Mouse (Mus musculus) left cerebral cortex, adult 2 months (tissue): ENCODE data around the gene Olfr748. TPM values are rescaled to one million over a fixed set of nuclear protein-coding genes. Genes with fewer than 3 reads are reported as not detected.
A peak's percentile ranks its signal among the peaks of the same experiment; 100 is the strongest.
"Not testable (repeated sequence)": the region's sequence is repeated elsewhere in the genome, so short reads cannot be mapped to it uniquely, and the experiment has no call there.

Experiments used
- DNase-seq, 2 experiments: peaks; one replicate each; pipeline ENCODE4 v3.0.0; 2021 to 2022; ENCODE audit warnings: low spot score in 2 of 2, mixed read lengths in 1 of 2; ENCODE audit errors: extremely low spot score in 1 of 2
- H3K27ac ChIP-seq: fragments of 200-600 bp; 2 replicates; pipeline ENCODE4 v1.8.1; 2022
- H3K4me3 ChIP-seq: fragments of 200-600 bp; 2 replicates; pipeline ENCODE4 v1.8.1; 2022
- CTCF ChIP-seq: fragments of 200-600 bp; IDR thresholded peaks from 2 replicates; pipeline ENCODE4 v1.8.1; 2022; ENCODE audit warnings: antibody characterized with exemption, mild to moderate bottlenecking, moderate library complexity
- intact Hi-C: fragments of 180-260 bp; cut with DNase I; formaldehyde crosslinking; loops from one replicate; pipeline ENCODE4 v1.15.1; 2025
- long read RNA-seq, 2 experiments: library from polyadenylated mRNA; stranded (forward); transcript quantifications; one replicate each; pipeline ENCODE4 v2.0.0; 2021; ENCODE audit warnings: borderline mapping rate in 2 of 2
- total RNA-seq, 2 experiments: library from RNA; stranded (reverse); gene quantifications; 2 replicates each; pipeline ENCODE4 v1.2.3; 2021

The Olfr748 gene
- not detected for total RNA-seq
- long read RNA-seq, experiment 1, result 0 reads
- long read RNA-seq, experiment 2, result 0 reads

- intact Hi-C loops, result no loop called here
- no peak within 1 kb of the TSS for H3K27ac ChIP-seq
- DNase-seq, result no peak
- H3K4me3 ChIP-seq, result no peak within 1 kb of the TSS
- no peak for TF ChIP-seq CTCF
These were observed at the start of gene Olfr748 for GRCm38 (mm10) chr14:50707073-50707472. Gene Olfr748 (plus strand): TSS chr14:50707373.

GRCm38 (mm10) chr14:50693106-50693505 is 14.1 kb upstream of the Olfr748 start, which contains the start of gene Olfr747:
Gene Olfr747 (minus strand): TSS chr14:50693206.
- Histone ChIP-seq H3K4me3 (no peak within 1 kb of the TSS), H3K27ac (no peak within 1 kb of the TSS)
- intact Hi-C loops, result no loop called here
- no peak for DNase-seq
- no peak for TF ChIP-seq CTCF

GRCm38 (mm10) chr14:50719875-50720274 is 12.7 kb downstream of the Olfr748 start:
- intact Hi-C loops, H3K27ac ChIP-seq, H3K4me3 ChIP-seq, DNase-seq: not testable (repeated sequence)

- intact Hi-C loops, DNase-seq, H3K4me3 ChIP-seq, H3K27ac ChIP-seq: not testable (repeated sequence)
These were observed 15.2 kb downstream of the Olfr748 start for GRCm38 (mm10) chr14:50722371-50722770.

- Histone ChIP-seq H3K27ac (no peak overlapping the region), H3K4me3 (no peak overlapping the region)
- intact Hi-C loops, result no loop called here
- DNase-seq, result no peak
- TF ChIP-seq CTCF, result no peak
These were observed 33.2 kb downstream of the Olfr748 start for GRCm38 (mm10) chr14:50740334-50740733.

GRCm38 (mm10) chr14:50741584-50741983 is 34.4 kb downstream of the Olfr748 start:
- intact Hi-C loops, result no loop called here
- Histone ChIP-seq H3K4me3 (no peak overlapping the region), H3K27ac (no peak overlapping the region)
- no peak for DNase-seq
- no peak for TF ChIP-seq CTCF

- Histone ChIP-seq H3K27ac (no peak within 1 kb of the TSS), H3K4me3 (no peak within 1 kb of the TSS)
- TF ChIP-seq CTCF, result no peak
- no peak for DNase-seq
- intact Hi-C loops, result no loop called here
These were observed 37.8 kb downstream of the Olfr748 start, which contains the start of gene Olfr749 for GRCm38 (mm10) chr14:50744994-50745393. Gene Olfr749 (minus strand): TSS chr14:50745094.

- H3K27ac ChIP-seq, result no peak overlapping the region
- no peak for TF ChIP-seq CTCF
- no peak overlapping the region for H3K4me3 ChIP-seq
- DNase-seq, result peak; percentile 24 to 38
- intact Hi-C loops, result no loop called here
These were observed 51.4 kb downstream of the Olfr748 start for GRCm38 (mm10) chr14:50758416-50759085.

Other genes starting within 250 kb of the Olfr748 start
- not detected for gene Olfr741, start 234.6 kb upstream of the Olfr748 start, total RNA-seq
- gene Olfr742, start 203.8 kb upstream of the Olfr748 start, total RNA-seq, result not detected
- gene Olfr743, start 185.5 kb upstream of the Olfr748 start, total RNA-seq, result not detected
- not detected for gene Olfr744, start 92.5 kb upstream of the Olfr748 start, total RNA-seq
- not detected for gene Olfr745, start 68.0 kb upstream of the Olfr748 start, total RNA-seq
- gene Olfr746, start 60.3 kb upstream of the Olfr748 start, total RNA-seq, result not detected
- gene Olfr747, start 14.2 kb upstream of the Olfr748 start, total RNA-seq, result not detected
- not detected for gene Olfr749, start 37.7 kb downstream of the Olfr748 start, total RNA-seq
- gene Ttc5, start 78.1 kb downstream of the Olfr748 start, total RNA-seq, result 10 to 100 TPM; 50.8 to 62.1 TPM
- gene Ccnb1ip1, start 100.4 kb downstream of the Olfr748 start, total RNA-seq, result not detected
- gene Parp2, start 100.5 kb downstream of the Olfr748 start, total RNA-seq, result 10 to 100 TPM; 25.8 to 27.1 TPM
- gene Tep1, start 163.2 kb downstream of the Olfr748 start, total RNA-seq, result 1 to 10 TPM; 3.2 to 4.4 TPM
- gene Klhl33, start 190.1 kb downstream of the Olfr748 start, total RNA-seq, result 1 to 10 TPM; 4.8 to 6.4 TPM
- gene Osgep, start 217.5 kb downstream of the Olfr748 start, total RNA-seq, result 10 to 100 TPM; 29.2 to 34.8 TPM
- gene Apex1, start 217.6 kb downstream of the Olfr748 start, total RNA-seq, result 10 to 100 TPM; 54.9 to 58.8 TPM
- gene Pip4p1, start 223.5 kb downstream of the Olfr748 start, total RNA-seq, result 10 to 100 TPM; 95.6 to 98.2 TPM
- gene Pnp, start 223.7 kb downstream of the Olfr748 start, total RNA-seq, result 10 to 100 TPM; 11.7 to 13.3 TPM
- gene Gm49342, start 237.1 kb downstream of the Olfr748 start, total RNA-seq, result 1 to 10 TPM; 8.4 to 9.2 TPM
- under 1 TPM; 0.81 to 0.84 TPM for gene Pnp2, start 248.6 kb downstream of the Olfr748 start, total RNA-seq